Mouse (Mus musculus) CH12.LX (cell line): ENCODE data around the gene Fam126b.

ENCODE experiments used
- BHLHE40 ChIP-seq: IDR thresholded peaks from 2 replicates; pipeline ENCODE4 v1.6.1; 2011; ENCODE audit warnings: mild to moderate bottlenecking, low read depth, low read length, improper control_type of control experiment
- CHD1 ChIP-seq: IDR thresholded peaks from 2 replicates; pipeline ENCODE4 v1.6.1; 2012; ENCODE audit warnings: low read depth, low read length, improper control_type of control experiment, inconsistent platforms
- CTCF ChIP-seq, 2 experiments: IDR thresholded peaks in 1 of 2; conservative IDR thresholded peaks in 1 of 2; 2 replicates each; pipeline ENCODE4 v1.5.1; 2011 to 2012; ENCODE audit warnings: low read depth in 2 of 2, low read length in 2 of 2, improper control_type of control experiment in 1 of 2, inconsistent platforms in 1 of 2, mild to moderate bottlenecking in 1 of 2, moderate library complexity in 1 of 2
- E2F4 ChIP-seq: IDR thresholded peaks from 2 replicates; pipeline ENCODE4 v1.6.1; 2011; ENCODE audit warnings: low read depth, low read length, improper control_type of control experiment; ENCODE audit not compliant: insufficient replicate concordance
- EP300 ChIP-seq: IDR thresholded peaks from 2 replicates; pipeline ENCODE4 v1.6.1; 2011; ENCODE audit warnings: low read length, improper control_type of control experiment
- ETS1 ChIP-seq: conservative IDR thresholded peaks from 2 replicates; pipeline ENCODE4 v1.6.1; 2012; ENCODE audit warnings: low read depth, mild to moderate bottlenecking, inconsistent platforms, low read length, improper control_type of control experiment, moderate library complexity
- GABPA ChIP-seq: IDR thresholded peaks from 2 replicates; pipeline ENCODE4 v1.6.1; 2012; ENCODE audit warnings: low read depth, low read length, improper control_type of control experiment, inconsistent platforms; ENCODE audit not compliant: insufficient replicate concordance
- JUND ChIP-seq: conservative IDR thresholded peaks from 2 replicates; pipeline ENCODE4 v1.6.1; 2011; ENCODE audit warnings: low read depth, low read length, improper control_type of control experiment
- MAFK ChIP-seq: IDR thresholded peaks from 2 replicates; pipeline ENCODE4 v1.6.1; 2011; ENCODE audit warnings: low read length, improper control_type of control experiment; ENCODE audit not compliant: insufficient replicate concordance
- MAX ChIP-seq: IDR thresholded peaks from 2 replicates; pipeline ENCODE4 v1.6.1; 2011; ENCODE audit warnings: low read length, improper control_type of control experiment
- MXI1 ChIP-seq: IDR thresholded peaks from 2 replicates; pipeline ENCODE4 v1.6.1; 2011; ENCODE audit warnings: mild to moderate bottlenecking, low read depth, low read length, improper control_type of control experiment
- POLR2A ChIP-seq: IDR thresholded peaks from 2 replicates; pipeline ENCODE4 v1.6.1; 2011; ENCODE audit warnings: low read depth, mild to moderate bottlenecking, improper control_type of control experiment, low read length
- RCOR1 ChIP-seq: conservative IDR thresholded peaks from 2 replicates; pipeline ENCODE4 v1.6.1; 2012; ENCODE audit warnings: low read depth, mild to moderate bottlenecking, inconsistent platforms, low read length, improper control_type of control experiment

- TF ChIP-seq MAX (no peak), MAFK (no peak), MXI1 (no peak), CTCF (conservative IDR thresholded peaks at IDR 0.05 in 1 of 2, IDR thresholded peaks at IDR 0.05 in 1 of 2; ENCODE audit: low read depth in 2 of 2, low read length in 2 of 2) (no peak), ETS1 (no peak), POLR2A (no peak), EP300 (no peak), E2F4 (no peak), BHLHE40 (no peak), JUND (no peak), RCOR1 (no peak), CHD1 (no peak), GABPA (no peak)
These were observed 15.7 kb downstream of the Fam126b start for GRCm38 (mm10) chr1:58570437-58570836.
